Comparison of ENCODE assay signal across 9 mouse cellular contexts in genomic region chr9:110741711-110742294, GRCm38 (mm10). TPM values are rescaled to one million over a fixed set of nuclear protein-coding genes. Genes with fewer than 3 reads are reported as not detected.
A peak's percentile ranks its signal among the peaks of the same experiment; 100 is the strongest.
DNase-seq lines count a peak whose midpoint lies in the region; ATAC-seq lines count a peak whose summit lies in the region.
"Had no signal": no experiment of that assay in that cellular context is flagged by ENCODE, and none has a peak within 500 bp of the region (broad histone marks: within the 10 kb centered on the region; RNA-seq: fewer than 3 reads in every experiment).

TSS of gene Myl3 (plus strand) at chr9:110741861.

- no peak for ATAC-seq in embryonic facial prominence, embryonic 15.5 days (ENCODE audit: insufficient number of reproducible peaks, low FRiP score, low TSS enrichment, low read depth)
- ATAC-seq in midbrain, embryonic 11.5 days (ENCODE audit: low FRiP score) = no peak
- ATAC-seq in megakaryocyte progenitor cell, adult 5-6 weeks (replicated peaks; ENCODE audit: poor library complexity) = no peak

- H3K9ac ChIP-seq in embryonic facial prominence, embryonic 15.5 days = peak within 1 kb of the TSS; percentile 59
- peak within 1 kb of the TSS; percentile 81 for H3K9ac ChIP-seq in midbrain, embryonic 11.5 days (ENCODE audit: low read length)

- peak within 1 kb of the TSS; percentile 97 for H3K27ac ChIP-seq in embryonic facial prominence, embryonic 15.5 days (replicated peaks)
- H3K27ac ChIP-seq in midbrain, embryonic 11.5 days (ENCODE audit: low read depth, low read length) = peak within 1 kb of the TSS; percentile 44; the same call in 1 of the 2 replicates

- WGBS in embryonic facial prominence, embryonic 15.5 days = 2% methylated on average over 17 of the region's 17 CpGs
- 3% methylated on average over 17 of the region's 17 CpGs for WGBS in midbrain, embryonic 11.5 days

- H3K4me2 ChIP-seq in embryonic facial prominence, embryonic 15.5 days (replicated peaks) = peak within 1 kb of the TSS; percentile 56
- peak within 1 kb of the TSS; percentile 92 for H3K4me2 ChIP-seq in midbrain, embryonic 11.5 days

- peaks cover 19% of the 10 kb centered on the region for H3K27me3 ChIP-seq in embryonic facial prominence, embryonic 15.5 days
- peaks cover 23% of the 10 kb centered on the region for H3K27me3 ChIP-seq in midbrain, embryonic 11.5 days (ENCODE audit: control insufficient read depth, insufficient read depth, low read length)

- peak within 1 kb of the TSS; percentile 63 for H3K4me3 ChIP-seq in embryonic facial prominence, embryonic 15.5 days (replicated peaks)
- peak within 1 kb of the TSS; percentile 68 for H3K4me3 ChIP-seq in midbrain, embryonic 11.5 days (ENCODE audit: low read depth, low read length)

- intact Hi-C loops in heart, postnatal 25 days (cut with DNase I) = no loop called here

- H3K9me3 ChIP-seq in embryonic facial prominence, embryonic 15.5 days (replicated peaks) = no peaks in the 10 kb centered on the region
- no peaks in the 10 kb centered on the region for H3K9me3 ChIP-seq in midbrain, embryonic 11.5 days (ENCODE audit: control insufficient read depth, low read length)

- H3K36me3 ChIP-seq in embryonic facial prominence, embryonic 15.5 days = no peaks in the 10 kb centered on the region
- H3K36me3 ChIP-seq in midbrain, embryonic 11.5 days (ENCODE audit: control insufficient read depth, insufficient read depth, low read length) = no peaks in the 10 kb centered on the region

- DNase-seq in kidney, adult 9 months = peak; percentile 42
- no peak for DNase-seq in kidney, postnatal 14 days
- no peak for DNase-seq in heart, postnatal 25 days (ENCODE audit: low spot score)
- peak; percentile 93 for DNase-seq in midbrain, embryonic 11.5 days (ENCODE audit: low spot score, missing footprints)
- DNase-seq in adrenal gland, adult 8-10 months = no peak
- no peak for DNase-seq in urinary bladder, postnatal 10 days (ENCODE audit: low spot score)

- peaks cover 53% of the 10 kb centered on the region for H3K4me1 ChIP-seq in embryonic facial prominence, embryonic 15.5 days
- H3K4me1 ChIP-seq in midbrain, embryonic 11.5 days (ENCODE audit: control insufficient read depth, insufficient read depth, low read length) = peaks cover 9% of the 10 kb centered on the region

RNA-seq across cellular contexts. Expression of gene Myl3, which starts in this region (rescaled TPM):
- polyA plus RNA-seq in embryonic facial prominence, embryonic 15.5 days (2015; fragmentation: Nextera tagmentation; extraction: Ambion mirVana) = 7.5 and 8.5 TPM in 2 replicates
- total RNA-seq in heart, postnatal 25 days (2021) = over 10,000 TPM; 11,742 to 12,072 TPM
- 0.48 and 0.63 TPM in 2 replicates for polyA plus RNA-seq in midbrain, embryonic 11.5 days (2014; fragmentation: Nextera tagmentation; extraction: Ambion mirVana)
- not detected in 2 replicates for total RNA-seq in megakaryocyte progenitor cell, adult 5-6 weeks (2015)
- total RNA-seq in megakaryocyte progenitor cell, adult 5-6 weeks (2017) = not detected in 2 replicates
- total RNA-seq in adrenal gland, adult 8-10 months (2022) = under 1 TPM in 2 of 4 experiments, not detected in 2; 0.26 to 0.40 TPM
- total RNA-seq: hematopoietic stem cell, adult 5-6 weeks had no signal

Comparison
In these comparisons a context has a peak if more than half of its experiments do, and no peak if none do; other contexts are left out.
1. RNA of gene Myl3 (total RNA-seq): 11,742 to 12,072 TPM in heart, postnatal 25 days; 0.26 to 0.40 TPM in adrenal gland, adult 8-10 months and not detected in megakaryocyte progenitor cell, adult 5-6 weeks; every median in the first group is over 1,000 times any median in the second.
2. Peak in DNase-seq, H3K4me3 ChIP-seq, H3K27ac ChIP-seq, H3K9ac ChIP-seq and H3K4me2 ChIP-seq in midbrain, embryonic 11.5 days; RNA of the gene not detected or under 1 TPM.